8 mouse cellular contexts compared by ENCODE assay signal in genomic region chrX:73965307-73965706, GRCm38 (mm10). TPM values are rescaled to one million over a fixed set of nuclear protein-coding genes. Genes with fewer than 3 reads are reported as not detected.
DNase-seq lines count a peak whose midpoint lies in the region; ATAC-seq lines count a peak whose summit lies in the region.

No protein-coding gene starts in this region.

- H3K9ac ChIP-seq in heart, embryonic 13.5 days, result peak overlapping the region; percentile 88
- peak overlapping the region; percentile 86 for H3K9ac ChIP-seq in liver, embryonic 11.5 days (ENCODE audit: low read depth, low read length)
- H3K9ac ChIP-seq in neural tube, embryonic 13.5 days, result peak overlapping the region; percentile 79

- H3K4me2 ChIP-seq in heart, embryonic 13.5 days, result peak overlapping the region; percentile 75
- peak overlapping the region; percentile 87 for H3K4me2 ChIP-seq in liver, embryonic 11.5 days
- H3K4me2 ChIP-seq in neural tube, embryonic 13.5 days, result peak overlapping the region; percentile 80

- H3K36me3 ChIP-seq in heart, embryonic 13.5 days, result peaks cover 22% of the 10 kb centered on the region
- H3K36me3 ChIP-seq in liver, embryonic 11.5 days (ENCODE audit: control insufficient read depth, insufficient read depth, low read length), result peaks cover 3% of the 10 kb centered on the region; the same call in 1 of the 2 replicates
- H3K36me3 ChIP-seq in neural tube, embryonic 13.5 days, result 0 out of 2 replicates have a peak, but pooled peaks cover 5% of the 10 kb centered on the region

- peak; percentile 30 for DNase-seq in urinary bladder, postnatal 14 days (ENCODE audit: low spot score)
- no peak for DNase-seq in urinary bladder, adult 2 months (ENCODE audit: low spot score)
- DNase-seq in cerebellum, postnatal 14 days, result peak; percentile 55 to 62
- DNase-seq in kidney, postnatal 14 days, result peak; percentile 58
- no peak for DNase-seq in liver, embryonic 11.5 days (ENCODE audit: low spot score)
- DNase-seq in thymus, postnatal 25 days, result peak; percentile 78

- peak overlapping the region; percentile 99 for H3K27ac ChIP-seq in heart, embryonic 13.5 days (replicated peaks)
- peak overlapping the region; percentile 98 for H3K27ac ChIP-seq in liver, embryonic 11.5 days (ENCODE audit: low read depth, low read length)
- peak overlapping the region; percentile 98 for H3K27ac ChIP-seq in neural tube, embryonic 13.5 days (replicated peaks)

- peak overlapping the region; percentile 65 for H3K4me3 ChIP-seq in heart, embryonic 13.5 days
- peak overlapping the region; percentile 79 for H3K4me3 ChIP-seq in liver, embryonic 11.5 days (ENCODE audit: low read depth, low read length)
- H3K4me3 ChIP-seq in neural tube, embryonic 13.5 days, result peak overlapping the region; percentile 70

- H3K9me3 ChIP-seq in heart, embryonic 13.5 days, result no peaks in the 10 kb centered on the region
- H3K9me3 ChIP-seq in liver, embryonic 11.5 days (ENCODE audit: control insufficient read depth, low read length), result no peaks in the 10 kb centered on the region
- H3K9me3 ChIP-seq in neural tube, embryonic 13.5 days, result no peaks in the 10 kb centered on the region

- 21% methylated on average over 18 of the region's 20 CpGs for WGBS in heart, embryonic 13.5 days
- 13% methylated on average over 20 of the region's 20 CpGs for WGBS in liver, embryonic 11.5 days
- 22% methylated on average over 20 of the region's 20 CpGs for WGBS in neural tube, embryonic 13.5 days

- no peak for ATAC-seq in heart, embryonic 13.5 days (ENCODE audit: extremely low read depth, insufficient number of reproducible peaks, low FRiP score, low TSS enrichment)
- no peak for ATAC-seq in liver, embryonic 11.5 days (replicated peaks; ENCODE audit: low FRiP score)
- no peak for ATAC-seq in neural tube, embryonic 13.5 days (ENCODE audit: low read depth)

- peaks cover 6% of the 10 kb centered on the region for H3K27me3 ChIP-seq in heart, embryonic 13.5 days (replicated peaks)
- H3K27me3 ChIP-seq in liver, embryonic 11.5 days (replicated peaks; ENCODE audit: control insufficient read depth, insufficient read depth, low read length), result peaks cover 9% of the 10 kb centered on the region
- H3K27me3 ChIP-seq in neural tube, embryonic 13.5 days, result no peaks in the 10 kb centered on the region

- H3K4me1 ChIP-seq in heart, embryonic 13.5 days, result peaks cover 27% of the 10 kb centered on the region
- peaks cover 18% of the 10 kb centered on the region for H3K4me1 ChIP-seq in liver, embryonic 11.5 days (replicated peaks; ENCODE audit: control insufficient read depth, insufficient read depth, low read length)
- H3K4me1 ChIP-seq in neural tube, embryonic 13.5 days (replicated peaks), result peaks cover 33% of the 10 kb centered on the region

RNA-seq across cellular contexts. Expression of gene Hcfc1, which starts 0.8 kb away (rescaled TPM):
- polyA plus RNA-seq in urinary bladder, adult 2 months (2012; rRNA removed), result 18.7 and 32.6 TPM in 2 replicates
- polyA plus RNA-seq in heart, embryonic 13.5 days (2015; fragmentation: Nextera tagmentation; extraction: Ambion mirVana), result 31.7 and 34.3 TPM in 2 replicates
- polyA plus RNA-seq in liver, embryonic 11.5 days (2014; fragmentation: Nextera tagmentation; extraction: Ambion mirVana), result 68.6 and 72.8 TPM in 2 replicates
- 44.4 and 48.9 TPM in 2 replicates for polyA plus RNA-seq in neural tube, embryonic 13.5 days (2015; fragmentation: Nextera tagmentation; extraction: Ambion mirVana)

RNA-seq across cellular contexts. Expression of gene Renbp, which starts 34.7 kb away (rescaled TPM):
- polyA plus RNA-seq in urinary bladder, adult 2 months (2012; rRNA removed), result 35.0 and 36.8 TPM in 2 replicates
- polyA plus RNA-seq in heart, embryonic 13.5 days (2015; fragmentation: Nextera tagmentation; extraction: Ambion mirVana), result 52.1 and 60.4 TPM in 2 replicates
- 30.3 and 32.5 TPM in 2 replicates for polyA plus RNA-seq in liver, embryonic 11.5 days (2014; fragmentation: Nextera tagmentation; extraction: Ambion mirVana)
- 13.2 and 14.3 TPM in 2 replicates for polyA plus RNA-seq in neural tube, embryonic 13.5 days (2015; fragmentation: Nextera tagmentation; extraction: Ambion mirVana)

RNA-seq across cellular contexts. Expression of gene Naa10, which starts 43.6 kb away (rescaled TPM):
- 86.8 and 92.2 TPM in 2 replicates for polyA plus RNA-seq in urinary bladder, adult 2 months (2012; rRNA removed)
- polyA plus RNA-seq in heart, embryonic 13.5 days (2015; fragmentation: Nextera tagmentation; extraction: Ambion mirVana), result 87.0 and 96.6 TPM in 2 replicates
- polyA plus RNA-seq in liver, embryonic 11.5 days (2014; fragmentation: Nextera tagmentation; extraction: Ambion mirVana), result 210 TPM in 2 replicates
- 97.3 and 112 TPM in 2 replicates for polyA plus RNA-seq in neural tube, embryonic 13.5 days (2015; fragmentation: Nextera tagmentation; extraction: Ambion mirVana)

RNA-seq across cellular contexts. Expression of gene Arhgap4, which starts 43.6 kb away (rescaled TPM):
- 6.0 and 8.4 TPM in 2 replicates for polyA plus RNA-seq in urinary bladder, adult 2 months (2012; rRNA removed)
- 1.5 TPM in 2 replicates for polyA plus RNA-seq in heart, embryonic 13.5 days (2015; fragmentation: Nextera tagmentation; extraction: Ambion mirVana)
- polyA plus RNA-seq in liver, embryonic 11.5 days (2014; fragmentation: Nextera tagmentation; extraction: Ambion mirVana), result 10.2 and 12.9 TPM in 2 replicates
- 2.8 and 3.2 TPM in 2 replicates for polyA plus RNA-seq in neural tube, embryonic 13.5 days (2015; fragmentation: Nextera tagmentation; extraction: Ambion mirVana)

RNA-seq across cellular contexts. Expression of gene Irak1, which starts 58.4 kb away (rescaled TPM):
- polyA plus RNA-seq in urinary bladder, adult 2 months (2012; rRNA removed), result 89.2 and 104 TPM in 2 replicates
- polyA plus RNA-seq in heart, embryonic 13.5 days (2015; fragmentation: Nextera tagmentation; extraction: Ambion mirVana), result 45.2 and 50.3 TPM in 2 replicates
- polyA plus RNA-seq in liver, embryonic 11.5 days (2014; fragmentation: Nextera tagmentation; extraction: Ambion mirVana), result 51.8 and 61.0 TPM in 2 replicates
- polyA plus RNA-seq in neural tube, embryonic 13.5 days (2015; fragmentation: Nextera tagmentation; extraction: Ambion mirVana), result 39.9 and 45.4 TPM in 2 replicates

Comparison
In these comparisons a context has a peak if more than half of its experiments do, and no peak if none do; other contexts are left out.
1. DNase-seq: peak in urinary bladder, postnatal 14 days (single experiment), cerebellum, postnatal 14 days (2 of 2), kidney, postnatal 14 days (single experiment) and thymus, postnatal 25 days (single experiment); none in urinary bladder, adult 2 months (single experiment) and liver, embryonic 11.5 days (single experiment).
2. Peak in every context shown above with its lines, with median percentiles within 50 percentile points of each other: H3K27ac ChIP-seq, H3K4me2 ChIP-seq, H3K4me3 ChIP-seq and H3K9ac ChIP-seq.